Mouse (Mus musculus) G1E (cell line): ENCODE results near the gene Map1s. TPM values are rescaled to one million over a fixed set of nuclear protein-coding genes. Genes with fewer than 3 reads are reported as not detected.

Experiments used
- ATAC-seq: 2 replicates; pipeline ENCODE4 v1.8.0; 2016; ENCODE audit warnings: mild to moderate bottlenecking; ENCODE audit not compliant: insufficient number of reproducible peaks, poor library complexity, low FRiP score, severe bottlenecking; ENCODE audit errors: extremely low read depth
- DNase-seq: peaks from one replicate; pipeline ENCODE4 v3.0.0; 2012; ENCODE audit warnings: low spot score
- H3K27me3 ChIP-seq: 2 replicates; pipeline ENCODE4 v1.6.1; 2012; ENCODE audit warnings: mild to moderate bottlenecking, low read length, inconsistent platforms; ENCODE audit not compliant: insufficient read depth
- H3K36me3 ChIP-seq: replicated peaks from 2 replicates; pipeline ENCODE3; 2012; ENCODE audit warnings: mild to moderate bottlenecking, inconsistent platforms
- H3K4me1 ChIP-seq: 2 replicates; pipeline ENCODE4 v1.6.1; 2012; ENCODE audit warnings: low read depth, low read length, inconsistent platforms, mixed read lengths; ENCODE audit not compliant: insufficient read depth
- H3K4me3 ChIP-seq: 2 replicates; pipeline ENCODE4 v1.5.1; 2012; ENCODE audit warnings: low read depth, mild to moderate bottlenecking, inconsistent platforms, low read length, moderate library complexity, mixed read lengths
- H3K9me3 ChIP-seq: replicated peaks from 2 replicates; pipeline ENCODE4 v1.6.1; 2012; ENCODE audit warnings: inconsistent platforms
- CTCF ChIP-seq: IDR thresholded peaks from 2 replicates; pipeline ENCODE4 v1.5.1; 2012; ENCODE audit warnings: low read depth, low read length, inconsistent platforms, mixed read lengths
- GATA1 ChIP-seq: IDR thresholded peaks from 2 replicates; pipeline ENCODE4 v1.6.1; 2012; ENCODE audit warnings: borderline replicate concordance, low read length, inconsistent platforms, mixed read lengths
- GATA2 ChIP-seq: IDR thresholded peaks from 2 replicates; pipeline ENCODE4 v1.6.1; 2012; ENCODE audit warnings: low read depth, low read length, inconsistent platforms, borderline replicate concordance
- POLR2AphosphoS5 ChIP-seq: IDR thresholded peaks from 2 replicates; pipeline ENCODE4 v1.6.1; 2012; ENCODE audit warnings: low read depth, low read length, inconsistent platforms; ENCODE audit not compliant: insufficient replicate concordance
- TAL1 ChIP-seq: conservative IDR thresholded peaks from 2 replicates; pipeline ENCODE4 v1.6.1; 2012; ENCODE audit warnings: low read depth, low read length, inconsistent platforms, mixed read lengths
- polyA plus RNA-seq: library from polyadenylated mRNA; stranded (reverse); fragments of >175 nt; gene quantifications from 2 replicates; pipeline ENCODE4 v1.2.3, GENCODE M21; 2012
- total RNA-seq, 2 experiments: library from RNA; stranded (forward) in 1 of 2; stranded (reverse) in 1 of 2; fragments of 200-1000 nt in 1 of 2; fragments of >200 nt in 1 of 2; fragmentation: Nextera tagmentation in 1 of 2; gene quantifications; 2 replicates each; pipeline ENCODE4 v1.2.3; 2014 to 2017

The Map1s gene
- total RNA-seq (2014; fragmentation: Nextera tagmentation) (26.3 and 29.6 TPM in 2 replicates), total RNA-seq (2017) (8.7 and 9.5 TPM in 2 replicates), polyA plus RNA-seq (135 and 147 TPM in 2 replicates)

DNA sequence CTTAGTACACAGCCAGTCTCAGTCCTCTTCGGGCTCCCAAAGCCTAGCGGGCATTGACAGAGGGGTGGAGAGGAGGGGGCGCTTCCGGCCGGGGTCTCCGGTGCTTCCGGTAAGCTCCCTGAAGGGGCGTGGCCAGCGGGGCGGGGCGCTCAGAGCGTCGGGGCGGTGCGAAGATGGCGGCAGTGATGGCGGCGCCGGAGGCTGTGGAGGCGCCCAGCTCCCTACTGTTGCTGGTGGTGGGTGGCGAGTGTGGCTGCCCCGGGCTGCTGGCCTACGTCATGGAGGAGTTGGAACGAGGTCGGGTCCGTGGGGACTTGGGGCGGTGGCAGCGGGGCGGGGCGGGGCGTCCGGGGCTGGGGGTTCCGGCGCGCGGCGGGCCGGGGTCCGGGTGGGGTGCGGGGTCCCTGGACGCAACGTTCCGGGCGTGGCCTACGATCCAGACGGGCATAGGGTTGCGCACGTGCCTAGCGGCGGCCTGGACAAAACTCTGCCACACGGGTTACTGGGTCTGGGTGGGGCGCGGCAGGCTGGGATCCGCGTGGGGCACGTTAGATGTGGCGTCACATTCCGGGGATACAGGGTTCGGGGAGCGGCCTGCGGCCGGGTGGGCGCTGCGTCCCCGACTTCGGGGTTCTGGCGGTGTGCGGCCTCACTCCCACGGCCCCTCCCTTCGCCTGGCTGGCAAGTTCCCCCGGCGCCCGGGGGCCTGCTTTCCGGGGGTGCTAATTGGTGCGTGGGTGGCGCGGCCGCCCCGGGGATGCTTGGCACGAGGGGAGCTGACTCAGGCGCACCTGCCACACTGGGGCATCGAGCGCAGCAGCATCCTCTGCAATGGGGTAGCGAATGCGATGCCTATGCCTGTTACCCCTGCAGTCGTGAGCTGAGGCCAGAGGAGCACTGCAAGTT is at the start of gene Map1s:
Gene Map1s (plus strand): TSS at position 102 of the 906 bp plus-strand sequence.
- Histone ChIP-seq H3K9me3 (no peaks in the 10 kb centered on the region), H3K27me3 (peaks cover 4% of the 10 kb centered on the region; the same call in 1 of the 2 replicates), H3K36me3 (peaks cover 20% of the 10 kb centered on the region), H3K4me1 (peaks cover 51% of the 10 kb centered on the region), H3K4me3 (peak within 1 kb of the TSS; percentile 90)
- peak; percentile 90 for DNase-seq
- TF ChIP-seq CTCF = no peak
- no peak for TF ChIP-seq TAL1
- TF ChIP-seq POLR2AphosphoS5 = no peak
- TF ChIP-seq GATA2 = no peak
- TF ChIP-seq GATA1 = no peak
- ATAC-seq = peak; percentile 71; the same call in 1 of the 2 replicates

DNA sequence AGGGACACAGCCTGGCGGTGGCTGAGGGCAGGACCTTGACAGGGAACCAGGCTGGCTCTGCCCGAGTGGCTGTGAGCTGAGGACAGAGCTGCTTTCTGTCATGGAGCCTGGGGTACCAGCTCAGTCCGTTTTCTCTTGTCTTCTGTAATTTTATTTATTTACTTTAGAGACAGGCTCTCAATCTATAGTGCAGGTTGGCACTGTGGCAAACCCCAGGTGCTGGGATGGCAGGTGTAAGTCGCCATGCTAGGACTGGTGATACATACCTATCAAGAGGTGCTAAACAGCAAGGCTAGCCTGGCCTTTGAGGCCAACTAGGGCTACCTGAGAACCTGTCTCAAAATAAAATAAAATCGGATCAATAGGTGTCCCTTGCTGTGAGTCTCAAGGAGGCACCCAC is 49.7 kb upstream of the Map1s start:
- no peak for ATAC-seq
- Histone ChIP-seq H3K4me3 (no peak overlapping the region), H3K9me3 (no peaks in the 10 kb centered on the region), H3K36me3 (no peaks in the 10 kb centered on the region), H3K4me1 (peaks cover 47% of the 10 kb centered on the region), H3K27me3 (peaks cover 64% of the 10 kb centered on the region)
- TF ChIP-seq GATA2 (no peak), CTCF (no peak), TAL1 (no peak), GATA1 (no peak), POLR2AphosphoS5 (no peak)
- DNase-seq = no peak

DNA sequence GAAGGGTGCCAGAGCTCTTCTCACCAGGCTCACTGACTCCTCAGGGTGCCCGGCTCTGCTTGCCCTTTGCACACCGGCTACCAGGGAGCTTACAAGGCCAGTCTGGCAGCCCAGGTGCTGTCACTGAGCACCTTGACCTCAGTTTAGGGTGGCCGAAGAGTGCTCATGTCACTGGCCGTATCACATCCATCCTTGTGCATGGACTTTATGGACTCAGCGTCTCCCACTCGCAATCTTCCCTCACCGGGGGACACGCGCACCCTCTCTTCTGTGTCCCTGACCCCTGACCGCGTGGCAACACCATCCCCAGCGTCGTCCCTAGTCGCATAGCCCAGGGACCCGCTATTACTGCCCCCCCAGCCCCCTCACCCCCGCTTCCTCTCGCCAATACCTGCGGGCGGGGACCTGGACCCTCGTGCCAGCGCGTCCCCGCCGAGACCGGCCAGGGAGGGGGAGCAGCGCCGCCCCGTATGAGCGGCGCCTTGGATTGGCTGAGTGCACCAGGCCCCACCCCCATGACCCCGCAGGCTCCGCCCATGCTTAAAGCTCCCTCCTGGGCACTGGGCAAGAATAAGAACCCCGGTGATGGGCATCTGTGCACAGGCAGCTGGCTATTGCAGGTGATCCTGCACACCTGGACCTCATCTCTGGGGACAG is 49.1 kb upstream of the Map1s start:
- Histone ChIP-seq H3K27me3 (peaks cover 63% of the 10 kb centered on the region), H3K36me3 (no peaks in the 10 kb centered on the region), H3K9me3 (no peaks in the 10 kb centered on the region), H3K4me1 (peaks cover 41% of the 10 kb centered on the region), H3K4me3 (peak overlapping the region; percentile 52; the same call in 1 of the 2 replicates)
- TF ChIP-seq POLR2AphosphoS5 (no peak), GATA2 (no peak), CTCF (no peak)
- ATAC-seq = no peak
- no peak for DNase-seq

DNA sequence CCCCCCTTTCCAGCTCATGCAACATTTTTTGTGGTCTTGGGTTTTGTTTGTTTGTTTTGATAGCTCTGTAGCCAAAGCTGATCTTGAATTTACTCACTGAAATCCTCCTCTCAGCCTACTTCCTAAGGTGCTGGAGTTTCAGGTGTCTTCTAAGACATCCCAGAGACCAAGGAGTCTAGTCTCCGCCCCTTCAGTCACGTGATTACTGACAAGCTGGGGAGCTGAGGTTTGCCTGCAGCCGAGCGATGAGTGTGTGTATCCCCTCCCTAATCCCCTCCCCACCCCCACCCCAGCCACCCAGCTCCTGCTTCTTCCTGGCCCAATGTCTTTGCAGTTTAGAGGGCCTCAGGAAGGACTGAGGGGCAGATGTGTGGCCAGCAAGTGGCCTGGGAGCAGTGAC is 48.2 kb upstream of the Map1s start:
- ATAC-seq = no peak
- H3K9me3 ChIP-seq = no peaks in the 10 kb centered on the region
- no peaks in the 10 kb centered on the region for H3K36me3 ChIP-seq
- no peak overlapping the region for H3K4me3 ChIP-seq
- peaks cover 64% of the 10 kb centered on the region for H3K27me3 ChIP-seq
- H3K4me1 ChIP-seq = peaks cover 41% of the 10 kb centered on the region
- TF ChIP-seq POLR2AphosphoS5 = no peak
- no peak for TF ChIP-seq GATA1
- TF ChIP-seq CTCF = no peak
- TF ChIP-seq GATA2 = no peak
- no peak for TF ChIP-seq TAL1
- DNase-seq = no peak

DNA sequence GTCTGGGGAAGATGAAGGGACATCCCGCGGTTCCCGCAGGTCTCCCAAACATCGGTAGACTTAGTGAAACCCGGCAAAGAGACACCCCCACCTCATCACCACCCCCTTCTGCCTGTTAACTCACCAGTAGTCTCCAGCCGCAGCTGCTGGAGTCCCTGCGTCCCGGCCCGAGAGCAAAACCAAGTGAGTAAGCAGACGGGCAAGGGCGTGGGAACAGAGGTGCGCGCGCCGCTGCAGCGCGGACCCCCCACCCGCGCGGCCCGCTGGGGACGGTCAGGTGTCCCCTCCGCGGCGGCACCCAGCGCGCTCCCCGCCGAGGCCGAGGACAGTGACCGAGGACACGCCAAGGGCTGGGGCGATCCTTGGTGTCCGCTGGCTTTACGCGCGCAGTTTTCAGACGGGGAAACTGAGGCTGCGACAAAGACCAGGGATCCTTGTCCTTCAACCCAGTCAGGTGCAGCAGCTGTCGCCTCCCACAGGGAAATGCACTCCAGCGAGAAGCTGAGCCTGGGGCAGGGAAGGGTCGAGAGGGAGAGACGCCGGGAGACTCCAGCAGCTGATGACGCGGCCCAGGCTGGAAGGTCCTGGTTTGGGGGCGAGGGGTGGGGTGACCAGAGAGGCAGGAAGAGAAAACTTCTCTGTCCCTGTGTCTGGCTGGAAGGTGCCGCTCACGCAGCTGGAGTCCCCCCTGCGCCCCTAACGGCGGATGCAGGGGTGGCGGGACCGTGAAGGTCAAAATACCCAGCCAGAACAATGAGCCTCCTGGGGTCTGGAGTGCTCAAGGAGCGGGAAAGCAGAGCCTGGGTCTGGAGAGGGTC is 42.7 kb upstream of the Map1s start, which contains the start of gene Kcnn1:
Gene Kcnn1 (minus strand): TSS at position 435 of the 818 bp plus-strand sequence.
- H3K4me3 ChIP-seq = peak within 1 kb of the TSS; percentile 59; the same call in 1 of the 2 replicates
- no peaks in the 10 kb centered on the region for H3K9me3 ChIP-seq
- TF ChIP-seq CTCF (no peak), GATA1 (no peak), TAL1 (no peak)
- DNase-seq (no peak), ATAC-seq (no peak)
- H3K4me1 ChIP-seq = peaks cover 49% of the 10 kb centered on the region
- peaks cover 14% of the 10 kb centered on the region for H3K36me3 ChIP-seq
- peaks cover 49% of the 10 kb centered on the region for H3K27me3 ChIP-seq
